Mouse (Mus musculus) liver, embryonic 16.5 days (tissue): ENCODE results near the gene Agpat3. TPM values are rescaled to one million over a fixed set of nuclear protein-coding genes. Genes with fewer than 3 reads are reported as not detected.

Experiments used
- ATAC-seq: fragments of 200-750 bp; cut with Nextera tagmentation; 2 replicates; pipeline ENCODE4 v1.8.0; 2017; ENCODE audit warnings: low read depth, mild to moderate bottlenecking, moderate number of reproducible peaks, moderate library complexity
- H3K27ac ChIP-seq: fragments of 300-500 bp; sonication (generic); 2 replicates; pipeline ENCODE4 v1.5.1; 2014; ENCODE audit warnings: mild to moderate bottlenecking, low read length
- H3K27me3 ChIP-seq: fragments of 300-500 bp; sonication (generic); 2 replicates; pipeline ENCODE4 v1.6.1; 2014; ENCODE audit warnings: low read depth, low read length, mixed read lengths; ENCODE audit not compliant: control insufficient read depth, insufficient read depth
- H3K36me3 ChIP-seq: fragments of 300-500 bp; sonication (generic); 2 replicates; pipeline ENCODE4 v1.6.1; 2014; ENCODE audit warnings: mild to moderate bottlenecking; ENCODE audit not compliant: control insufficient read depth, insufficient read depth
- H3K4me1 ChIP-seq: fragments of 300-500 bp; sonication (generic); 2 replicates; pipeline ENCODE4 v1.6.1; 2014; ENCODE audit warnings: low read depth, low read length, mixed read lengths; ENCODE audit not compliant: control insufficient read depth
- H3K4me2 ChIP-seq: fragments of 300-500 bp; sonication (generic); 2 replicates; pipeline ENCODE4 v1.6.1; 2014; ENCODE audit warnings: low read depth, low read length, mixed read lengths
- H3K4me3 ChIP-seq: fragments of 300-500 bp; sonication (generic); 2 replicates; pipeline ENCODE4 v1.5.1; 2014; ENCODE audit warnings: low read depth, mild to moderate bottlenecking, low read length
- H3K9ac ChIP-seq: fragments of 300-500 bp; sonication (generic); 2 replicates; pipeline ENCODE4 v1.6.1; 2014; ENCODE audit warnings: low read depth, low read length
- H3K9me3 ChIP-seq: fragments of 300-500 bp; sonication (generic); replicated peaks from 2 replicates; pipeline ENCODE4 v1.6.1; 2016; ENCODE audit warnings: low read length; ENCODE audit not compliant: control insufficient read depth
- WGBS: fragments of 180-500 bp; shearing (Covaris S2); extraction: QIAGEN DNeasy Blood & Tissue Kit; methylation state at CpG from one replicate; pipeline ENCODE4 v1.1.7; 2014; ENCODE audit not compliant: insufficient replicate concordance; 5-methylcytosine and 5-hydroxymethylcytosine counted together
- polyA plus RNA-seq: library from polyadenylated mRNA; unstranded; fragments of >200 nt; fragmentation: Nextera tagmentation; extraction: Ambion mirVana; gene quantifications from 2 replicates; pipeline ENCODE4 v1.2.1, GENCODE M21; 2015

Gene Agpat3
- polyA plus RNA-seq, 1 experiment from 2014 or later, result 26.8 TPM

GRCm38 (mm10) chr10:78388216-78388980, 36.1 kb upstream of the Agpat3 start:
- H3K9ac ChIP-seq, result no peak overlapping the region
- no peak overlapping the region for H3K4me2 ChIP-seq
- no peaks in the 10 kb centered on the region for H3K9me3 ChIP-seq
- no peak for ATAC-seq
- peaks cover 4% of the 10 kb centered on the region for H3K4me1 ChIP-seq
- H3K36me3 ChIP-seq, result no peaks in the 10 kb centered on the region
- no peak overlapping the region for H3K27ac ChIP-seq
- H3K27me3 ChIP-seq, result peaks cover 26% of the 10 kb centered on the region
- no peak overlapping the region for H3K4me3 ChIP-seq
- 47% methylated on average over 20 of the region's 20 CpGs for WGBS

- Histone ChIP-seq H3K4me2 (no peak overlapping the region), H3K9me3 (no peaks in the 10 kb centered on the region), H3K36me3 (no peaks in the 10 kb centered on the region), H3K27ac (no peak overlapping the region), H3K4me1 (no peaks in the 10 kb centered on the region), H3K4me3 (no peak overlapping the region), H3K27me3 (peaks cover 13% of the 10 kb centered on the region), H3K9ac (no peak overlapping the region)
- 56% methylated on average over 5 of the region's 5 CpGs for whole genome bisulfite sequencing
- no peak for ATAC-seq
Measured at GRCm38 (mm10) chr10:78385520-78385919, 33.2 kb upstream of the Agpat3 start.

DNA sequence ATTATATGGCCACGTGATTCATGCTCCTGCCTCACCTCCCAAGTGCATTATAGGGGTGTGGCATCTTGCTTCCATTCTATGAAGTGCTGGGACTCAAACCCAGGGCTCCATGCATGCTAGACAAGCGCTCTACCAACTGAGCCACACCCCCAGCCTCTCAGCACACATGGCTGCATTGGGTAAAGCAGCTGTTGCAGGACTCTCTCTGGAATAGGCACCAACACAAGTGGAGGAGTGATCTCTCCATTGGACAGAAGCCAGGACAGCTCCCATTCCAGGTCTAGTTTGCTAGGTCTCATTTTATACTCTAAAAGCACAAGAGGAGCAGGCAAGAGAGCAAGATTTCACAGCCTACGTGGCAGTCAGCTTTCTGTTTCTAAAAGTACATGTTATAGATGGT, 31.3 kb upstream of the Agpat3 start:
- ATAC-seq, result no peak
- 57% methylated on average over 3 of the region's 3 CpGs for WGBS

GRCm38 (mm10) chr10:78378516-78378915, 26.2 kb upstream of the Agpat3 start:
- Histone ChIP-seq H3K4me1 (no peaks in the 10 kb centered on the region), H3K4me2 (no peak overlapping the region), H3K27ac (no peak overlapping the region), H3K36me3 (no peaks in the 10 kb centered on the region), H3K9me3 (no peaks in the 10 kb centered on the region; the same call in 1 of the 2 replicates), H3K4me3 (no peak overlapping the region), H3K27me3 (no peaks in the 10 kb centered on the region), H3K9ac (no peak overlapping the region)
- WGBS, result 85% methylated on average over 7 of the region's 7 CpGs
- no peak for ATAC-seq

More for the DNA sequence above, 31.3 kb upstream of the Agpat3 start:
- Histone ChIP-seq H3K36me3 (no peaks in the 10 kb centered on the region), H3K27ac (no peak overlapping the region), H3K27me3 (no peaks in the 10 kb centered on the region), H3K4me3 (no peak overlapping the region), H3K9ac (no peak overlapping the region), H3K4me1 (no peaks in the 10 kb centered on the region), H3K9me3 (no peaks in the 10 kb centered on the region), H3K4me2 (no peak overlapping the region)

GRCm38 (mm10) chr10:78372681-78373668, 20.7 kb upstream of the Agpat3 start:
- Histone ChIP-seq H3K4me3 (peak overlapping the region; percentile 31), H3K4me2 (peak overlapping the region; percentile 44), H3K36me3 (no peaks in the 10 kb centered on the region), H3K4me1 (peaks cover 18% of the 10 kb centered on the region), H3K9ac (0 out of 2 replicates have a peak overlapping the region, but pooled peaks have one; percentile 1), H3K27me3 (no peaks in the 10 kb centered on the region), H3K27ac (no peak overlapping the region), H3K9me3 (no peaks in the 10 kb centered on the region; the same call in 1 of the 2 replicates)
- peak; percentile 70 for ATAC-seq
- 33% methylated on average over 27 of the region's 27 CpGs for WGBS

GRCm38 (mm10) chr10:78371746-78372145, 19.5 kb upstream of the Agpat3 start:
- H3K9ac ChIP-seq, result no peak overlapping the region
- no peak overlapping the region for H3K4me2 ChIP-seq
- peaks cover 30% of the 10 kb centered on the region for H3K4me1 ChIP-seq
- H3K4me3 ChIP-seq, result no peak overlapping the region
- H3K27ac ChIP-seq, result no peak overlapping the region
- H3K27me3 ChIP-seq, result no peaks in the 10 kb centered on the region
- 72% methylated on average over 6 of the region's 6 CpGs for WGBS
- no peak for ATAC-seq
- no peaks in the 10 kb centered on the region for H3K36me3 ChIP-seq
- H3K9me3 ChIP-seq, result no peaks in the 10 kb centered on the region; the same call in 1 of the 2 replicates

DNA sequence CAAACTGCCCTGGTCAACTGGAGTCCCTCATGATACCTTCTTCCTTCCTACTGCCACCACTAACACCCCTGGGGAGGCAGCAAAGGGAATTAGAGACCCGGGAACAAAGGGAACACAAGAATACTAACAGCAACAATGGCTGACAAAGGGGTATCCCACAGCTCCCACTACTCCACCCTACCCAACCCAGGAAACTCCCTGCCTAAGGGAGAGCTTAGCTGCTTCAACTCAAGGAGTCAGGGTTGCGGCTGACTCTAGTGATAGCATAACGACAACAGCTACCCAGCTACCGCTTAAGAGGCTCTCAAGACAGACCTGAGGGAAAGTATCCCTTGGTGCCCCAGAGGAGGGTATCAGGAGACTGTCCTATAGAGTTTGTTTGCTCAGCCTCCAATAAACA, 15.3 kb upstream of the Agpat3 start:
- Histone ChIP-seq H3K27me3 (no peaks in the 10 kb centered on the region), H3K9me3 (no peaks in the 10 kb centered on the region), H3K4me1 (peaks cover 41% of the 10 kb centered on the region), H3K4me3 (no peak overlapping the region), H3K36me3 (no peaks in the 10 kb centered on the region), H3K27ac (peak overlapping the region; percentile 94), H3K9ac (peak overlapping the region; percentile 41), H3K4me2 (peak overlapping the region; percentile 63)
- peak; percentile 30; the same call in 1 of the 2 replicates for ATAC-seq
- 26% methylated on average over 4 of the region's 4 CpGs for WGBS

GRCm38 (mm10) chr10:78366851-78367312, 14.6 kb upstream of the Agpat3 start:
- peak overlapping the region; percentile 63 for H3K4me2 ChIP-seq
- H3K27ac ChIP-seq, result peak overlapping the region; percentile 94
- H3K9me3 ChIP-seq, result no peaks in the 10 kb centered on the region
- H3K9ac ChIP-seq, result peak overlapping the region; percentile 64
- peak; percentile 93 for ATAC-seq
- peak overlapping the region; percentile 29 for H3K4me3 ChIP-seq
- H3K4me1 ChIP-seq, result peaks cover 36% of the 10 kb centered on the region
- WGBS, result 5% methylated on average over 9 of the region's 9 CpGs
- H3K36me3 ChIP-seq, result no peaks in the 10 kb centered on the region
- no peaks in the 10 kb centered on the region for H3K27me3 ChIP-seq
